Mouse (Mus musculus) heart, embryonic 11.5 days (tissue): ENCODE measurements at regions not wholly inside any gene's neighbourhood (a gene's known extent, or its start where the extent isn't known, plus 50 kb on each side); places are given as distances from the start of the nearest gene placed in this dataset.

Experiments used
- ATAC-seq: fragments of 200-750 bp; cut with Nextera tagmentation; replicated peaks from 2 replicates; pipeline ENCODE4 v1.8.0; 2017; ENCODE audit warnings: moderate library complexity; ENCODE audit not compliant: insufficient number of reproducible peaks, low FRiP score, low TSS enrichment
- H3K27ac ChIP-seq: fragments of 300-500 bp; sonication (generic); 2 replicates; pipeline ENCODE4 v1.5.1; 2014; ENCODE audit warnings: mild to moderate bottlenecking, low read depth, low read length
- H3K27me3 ChIP-seq: fragments of 300-500 bp; sonication (generic); 2 replicates; pipeline ENCODE4 v1.6.1; 2014; ENCODE audit warnings: mild to moderate bottlenecking, low read length, mixed read lengths; ENCODE audit not compliant: control insufficient read depth, insufficient read depth
- H3K36me3 ChIP-seq: fragments of 300-500 bp; sonication (generic); 2 replicates; pipeline ENCODE4 v1.6.1; 2014; ENCODE audit warnings: mild to moderate bottlenecking, low read length, moderate library complexity, mixed read lengths; ENCODE audit not compliant: control insufficient read depth, insufficient read depth
- H3K4me1 ChIP-seq: fragments of 300-500 bp; sonication (generic); 2 replicates; pipeline ENCODE4 v1.6.1; 2014; ENCODE audit warnings: low read length; ENCODE audit not compliant: control insufficient read depth, insufficient read depth
- H3K4me2 ChIP-seq: fragments of 300-500 bp; sonication (generic); 2 replicates; pipeline ENCODE4 v1.6.1; 2014; ENCODE audit warnings: mild to moderate bottlenecking, moderate library complexity
- H3K4me3 ChIP-seq: fragments of 300-500 bp; sonication (generic); 2 replicates; pipeline ENCODE4 v1.5.1; 2014; ENCODE audit warnings: low read depth, low read length
- H3K9ac ChIP-seq: fragments of 300-500 bp; sonication (generic); 2 replicates; pipeline ENCODE4 v1.6.1; 2014; ENCODE audit warnings: mild to moderate bottlenecking, low read depth, low read length, moderate library complexity
- H3K9me3 ChIP-seq: fragments of 300-500 bp; sonication (generic); replicated peaks from 2 replicates; pipeline ENCODE4 v1.6.1; 2016; ENCODE audit warnings: low read length; ENCODE audit not compliant: control insufficient read depth
- WGBS: fragments of 180-500 bp; shearing (Covaris S2); extraction: QIAGEN DNeasy Blood & Tissue Kit; methylation state at CpG from one replicate; pipeline ENCODE4 v1.1.7; 2014; ENCODE audit not compliant: insufficient replicate concordance; 5-methylcytosine and 5-hydroxymethylcytosine counted together

GRCm38 (mm10) chr19:23507256-23507851 is 59.1 kb upstream of the Mamdc2 start:
- Histone ChIP-seq H3K9ac (peak overlapping the region; percentile 50), H3K9me3 (no peaks in the 10 kb centered on the region), H3K4me1 (no peaks in the 10 kb centered on the region), H3K36me3 (no peaks in the 10 kb centered on the region), H3K4me3 (no peak overlapping the region), H3K27me3 (no peaks in the 10 kb centered on the region), H3K27ac (no peak overlapping the region), H3K4me2 (peak overlapping the region; percentile 51)
- no peak for ATAC-seq
- WGBS, result 13% methylated on average over 14 of the region's 14 CpGs
